Mouse (Mus musculus): ENCODE results near the gene Crtac1.

GRCm38 (mm10) chr19:42247519-42247918, 184.1 kb downstream of the Crtac1 start, which contains the start of gene Golga7b:
- no peak for TF ChIP-seq TAL1 (IDR thresholded peaks at IDR 0.05; ENCODE audit: low read length)
- TF ChIP-seq GATA1 (IDR thresholded peaks at IDR 0.05; ENCODE audit: low read length), result no peak

Data from erythroblast, embryonic 14.5 days (primary cell).